Mouse (Mus musculus) embryonic stem cell, embryonic (primary cell): Measurements from ENCODE around the gene Lad1.

Experiments
- CTCF ChIA-PET, 4 experiments: fragments of 300-600 bp in 2 of 4; fragments of 350-600 bp in 2 of 4; sonication (Branson Sonifier 250); formaldehyde crosslinking; loops; one replicate each; lab custom pipeline; 2022; ENCODE audit warnings: inconsistent platforms in 2 of 4; lab: Charles Lee
- POLR2A ChIA-PET, 4 experiments: fragments of 300-600 bp in 2 of 4; fragments of 350-600 bp in 2 of 4; sonication (Branson Sonifier 250); formaldehyde crosslinking; loops; one replicate each; lab custom pipeline; 2022; ENCODE audit warnings: antibody characterized with exemption in 4 of 4, inconsistent platforms in 1 of 4; lab: Charles Lee

The Lad1 gene

GRCm38 (mm10) chr1:135865518-135866194 lies 47.3 kb downstream of the Lad1 start:
- ChIA-PET CTCF (interaction anchor here in 2 of 4 experiments (1.1 to 2.1 kb wide), 7 partner anchors 17 to 153 kb away, joined by 3 to 10 read pairs (median 5); no protein-coding TSS in a partner anchor), POLR2A (interaction anchor here in 1 of 4 experiments (1.2 kb wide), 1 partner anchor 9 kb away, joined by 6 read pairs; no protein-coding TSS in a partner anchor)

- ChIA-PET POLR2A (no interaction called here), CTCF (interaction anchor here (0.6 to 2.9 kb wide), 6 partner anchors 14 to 80 kb away, joined by 3 to 13 read pairs (median 4); no protein-coding TSS in a partner anchor)
Observed at GRCm38 (mm10) chr1:135868570-135868969, 50.2 kb downstream of the Lad1 start.

- ChIA-PET CTCF (interaction anchor here in 2 of 4 experiments (0.7 to 2.2 kb wide), 3 partner anchors 9 to 939 kb away, joined by 3 to 9 read pairs (median 3); no protein-coding TSS in a partner anchor), POLR2A (no interaction called here)
Observed at GRCm38 (mm10) chr1:135872991-135873390, 54.6 kb downstream of the Lad1 start.

- POLR2A ChIA-PET, result no interaction called here
- CTCF ChIA-PET, result interaction anchor here in 1 of 4 experiments (0.7 kb wide), 1 partner anchor 68 kb away, joined by 5 read pairs; no protein-coding TSS in a partner anchor
Observed at GRCm38 (mm10) chr1:135877248-135877647, 58.9 kb downstream of the Lad1 start.

- CTCF ChIA-PET, result interaction anchor here (0.5 to 1.6 kb wide), 87 partner anchors 9 to 826 kb away, joined by 3 to 14 read pairs (median 4); partner anchors contain the start of genes Pkp1 (in 2 of the 4), Ascl5 (in 1 of the 4) and Csrp1 (in 1 of the 4)
- POLR2A ChIA-PET, result interaction anchor here in 2 of 4 experiments (0.6 to 1.4 kb wide), 5 partner anchors 9 to 552 kb away, joined by 3 to 4 read pairs (median 3); no protein-coding TSS in a partner anchor
Observed at GRCm38 (mm10) chr1:135882385-135883109, 64.1 kb downstream of the Lad1 start.
